Mouse (Mus musculus) G1E (cell line): Measurements from ENCODE around the gene Sdhaf1.

Source experiments
- CTCF ChIP-seq: IDR thresholded peaks from 2 replicates; pipeline ENCODE4 v1.5.1; 2012; ENCODE audit warnings: low read depth, low read length, inconsistent platforms, mixed read lengths
- GATA1 ChIP-seq: IDR thresholded peaks from 2 replicates; pipeline ENCODE4 v1.6.1; 2012; ENCODE audit warnings: borderline replicate concordance, low read length, inconsistent platforms, mixed read lengths
- POLR2AphosphoS5 ChIP-seq: IDR thresholded peaks from 2 replicates; pipeline ENCODE4 v1.6.1; 2012; ENCODE audit warnings: low read depth, low read length, inconsistent platforms; ENCODE audit not compliant: insufficient replicate concordance
- TAL1 ChIP-seq: conservative IDR thresholded peaks from 2 replicates; pipeline ENCODE4 v1.6.1; 2012; ENCODE audit warnings: low read depth, low read length, inconsistent platforms, mixed read lengths

DNA sequence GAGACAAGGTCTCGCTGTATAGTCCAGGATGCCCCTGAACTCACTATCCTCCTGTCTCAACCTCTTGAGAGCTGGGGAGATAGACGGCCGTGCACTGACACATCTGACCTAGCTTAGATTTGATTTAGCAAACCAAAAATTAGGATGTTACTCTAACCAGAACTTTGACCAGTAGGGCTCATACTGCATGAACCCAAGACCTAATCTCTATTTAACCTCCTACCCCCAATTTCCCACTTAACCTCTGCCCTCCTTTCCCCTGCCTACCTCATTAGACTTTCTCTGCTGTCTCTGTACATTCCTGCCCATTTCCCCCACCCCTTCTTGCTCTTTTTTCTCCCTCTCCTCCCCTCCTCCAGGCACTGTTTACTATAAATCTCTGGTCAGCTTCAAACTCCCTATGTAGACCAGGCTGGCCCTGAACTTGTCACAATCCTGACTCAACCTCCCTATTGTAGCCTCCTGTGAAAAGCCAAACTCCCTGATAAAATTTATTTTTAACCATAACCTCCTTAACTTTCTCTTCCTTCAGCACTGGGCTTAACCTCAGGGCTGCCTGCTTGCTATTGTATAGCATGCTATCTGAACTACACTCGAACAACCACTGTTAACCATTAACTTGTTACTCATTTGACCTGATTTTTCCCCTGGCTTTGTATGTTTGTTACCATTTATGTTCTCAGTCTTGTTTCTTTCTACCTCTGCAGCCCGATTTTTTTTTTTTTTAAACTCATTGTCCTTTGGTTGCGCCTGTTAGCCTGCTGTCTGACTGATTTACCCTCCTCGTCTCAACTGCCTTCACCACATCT is 34.9 kb upstream of the Sdhaf1 start:
- no peak for TF ChIP-seq CTCF
- TF ChIP-seq TAL1: no peak
- no peak for TF ChIP-seq POLR2AphosphoS5
- no peak for TF ChIP-seq GATA1
